Mouse (Mus musculus) megakaryocyte-erythroid progenitor cell, adult 5-6 weeks (primary cell): Measurements from ENCODE around the gene Mettl6. TPM values are rescaled to one million over a fixed set of nuclear protein-coding genes. Genes with fewer than 3 reads are reported as not detected.
A peak's percentile ranks its signal among the peaks of the same experiment; 100 is the strongest.

Experiments
- ATAC-seq: replicated peaks from 2 replicates; pipeline ENCODE4 v1.8.0; 2016; ENCODE audit warnings: mild to moderate bottlenecking, inconsistent platforms; ENCODE audit not compliant: severe bottlenecking, poor library complexity, low FRiP score, low TSS enrichment
- total RNA-seq, 2 experiments: library from RNA; stranded (forward) in 1 of 2; stranded (reverse) in 1 of 2; fragments of 200-1000, 215-1000 nt in 1 of 2; fragments of >200 nt in 1 of 2; fragmentation: Nextera tagmentation in 1 of 2; gene quantifications; 2 replicates each; pipeline ENCODE4 v1.2.3; 2014 to 2017

Gene Mettl6
- total RNA-seq (2014; fragmentation: Nextera tagmentation) (32.3 and 35.0 TPM in 2 replicates), total RNA-seq (2017) (47.2 and 79.6 TPM in 2 replicates)

DNA sequence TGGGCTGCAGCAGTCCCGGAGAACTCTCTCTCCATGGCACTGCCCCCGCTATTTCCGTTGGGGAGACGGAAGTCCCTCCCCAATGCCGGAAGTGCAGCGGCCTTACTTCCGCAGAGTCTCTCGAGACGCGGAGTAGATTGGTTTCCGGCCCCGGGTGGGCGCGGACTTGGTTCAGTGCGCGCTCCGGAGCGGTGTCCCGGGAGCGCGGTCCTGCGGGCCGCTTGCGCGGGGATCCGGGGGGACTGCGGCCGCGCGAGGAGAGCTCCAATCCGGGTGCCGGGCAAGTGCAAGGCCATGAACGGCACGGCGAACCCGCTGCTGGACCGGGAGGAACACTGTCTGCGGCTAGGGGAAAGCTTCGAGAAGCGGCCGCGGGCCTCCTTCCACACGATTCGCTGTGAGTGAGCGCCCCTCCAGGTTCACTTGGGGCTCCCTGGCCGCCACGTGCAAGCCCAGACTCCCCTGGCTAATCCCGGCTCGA is at the start of gene Mettl6:
Gene Mettl6 (minus strand): TSS at position 66 of the 481 bp plus-strand sequence.
- peak; percentile 84 for ATAC-seq

DNA sequence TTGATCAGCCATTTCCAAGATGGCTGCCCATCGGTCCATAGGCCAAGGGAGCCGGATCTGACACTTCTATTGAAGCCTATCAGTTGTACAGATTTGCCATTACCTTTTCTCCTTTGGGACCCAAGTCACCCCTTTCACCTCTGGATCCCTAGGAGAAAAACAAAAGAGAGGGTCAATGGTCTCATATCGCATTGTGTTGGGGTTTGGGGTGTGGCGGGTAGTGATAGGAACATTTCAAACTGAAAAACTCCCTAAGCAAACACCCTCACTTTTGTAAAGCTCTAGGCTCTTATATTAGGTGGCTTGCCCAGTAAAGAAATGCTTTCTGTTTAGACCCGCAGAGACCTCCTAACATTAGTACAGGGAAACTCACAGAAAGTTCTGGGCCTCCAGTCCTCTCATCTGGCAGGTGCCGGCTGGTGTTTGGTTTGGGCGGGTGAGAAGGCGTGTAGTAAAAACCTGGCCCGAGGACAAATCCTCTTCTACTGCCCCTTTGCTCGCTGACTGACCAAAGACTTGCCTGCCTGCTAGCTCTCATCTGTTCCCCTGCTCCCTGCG is 49.1 kb upstream of the Mettl6 start:
- ATAC-seq = no peak

DNA sequence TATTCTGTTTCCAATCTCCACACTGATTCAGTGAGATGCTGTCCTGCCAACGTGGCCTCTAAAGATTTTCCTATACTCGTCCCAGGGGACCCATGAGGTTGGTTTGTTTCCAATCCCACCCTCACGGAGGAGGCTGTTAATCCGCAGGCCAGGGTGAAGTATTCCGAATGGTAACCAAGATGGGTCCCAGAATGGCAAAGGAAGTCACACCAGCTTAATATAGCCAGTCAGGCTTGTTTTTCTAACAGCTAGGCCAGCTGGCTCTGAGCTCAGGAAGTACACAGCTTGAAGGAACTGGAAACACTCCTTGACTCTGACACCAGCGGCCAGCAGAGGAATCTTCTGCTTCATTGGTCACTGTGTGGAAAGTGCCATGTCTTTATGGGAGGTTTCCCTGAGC is 42.5 kb upstream of the Mettl6 start:
- no peak for ATAC-seq

DNA sequence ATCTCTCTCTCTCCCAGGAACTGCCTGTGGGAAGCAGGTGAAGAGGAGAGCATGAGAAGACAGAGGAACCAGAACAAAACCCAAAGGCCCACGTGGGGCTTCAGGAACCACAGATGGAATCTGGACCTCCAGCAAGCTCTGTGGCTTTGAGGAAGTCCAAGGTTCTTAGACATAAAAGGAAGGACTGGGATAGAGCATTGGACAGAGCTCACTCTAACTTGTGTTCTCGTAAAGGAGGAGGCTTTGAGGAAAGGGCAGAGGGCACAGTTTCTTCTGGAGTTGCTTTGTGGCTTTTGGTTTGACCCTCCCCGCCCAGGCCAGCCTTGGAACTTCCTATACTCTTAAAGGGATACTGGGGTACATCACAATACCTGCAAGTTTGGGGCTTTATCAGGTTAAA is 37.8 kb upstream of the Mettl6 start:
- ATAC-seq = no peak

DNA sequence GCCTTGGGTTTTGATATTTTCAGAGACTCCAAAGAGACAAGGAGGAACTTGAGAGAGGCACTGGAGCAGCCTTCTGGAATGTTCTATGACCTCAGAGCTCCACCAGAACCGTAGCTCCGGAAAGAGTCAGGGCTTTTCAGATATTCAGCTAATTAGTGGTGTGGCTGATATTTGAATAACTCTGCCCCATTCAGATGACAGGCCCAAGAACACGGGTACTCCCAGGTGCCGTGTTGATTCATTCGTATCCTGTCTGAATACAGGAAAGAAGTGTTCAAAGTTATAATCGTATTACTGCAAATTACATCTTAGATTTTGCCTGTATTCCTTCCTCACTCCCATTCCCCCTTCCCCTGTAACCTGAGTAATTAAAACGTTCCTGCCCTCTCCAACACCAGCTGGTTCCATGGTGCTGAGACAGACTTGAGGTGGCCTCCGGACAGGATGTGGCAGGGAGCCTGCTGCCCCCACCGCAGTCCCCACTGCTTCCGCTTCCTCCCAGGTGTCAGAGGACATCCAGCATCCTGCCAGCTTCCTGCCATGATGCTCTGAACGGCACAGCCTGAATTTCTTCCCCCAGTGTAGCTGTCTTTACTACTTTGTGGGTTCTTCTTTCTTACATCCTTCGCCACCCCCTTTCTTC is 36.8 kb upstream of the Mettl6 start:
- ATAC-seq = 0 out of 2 replicates have a peak, but pooled peaks have one; percentile 37

DNA sequence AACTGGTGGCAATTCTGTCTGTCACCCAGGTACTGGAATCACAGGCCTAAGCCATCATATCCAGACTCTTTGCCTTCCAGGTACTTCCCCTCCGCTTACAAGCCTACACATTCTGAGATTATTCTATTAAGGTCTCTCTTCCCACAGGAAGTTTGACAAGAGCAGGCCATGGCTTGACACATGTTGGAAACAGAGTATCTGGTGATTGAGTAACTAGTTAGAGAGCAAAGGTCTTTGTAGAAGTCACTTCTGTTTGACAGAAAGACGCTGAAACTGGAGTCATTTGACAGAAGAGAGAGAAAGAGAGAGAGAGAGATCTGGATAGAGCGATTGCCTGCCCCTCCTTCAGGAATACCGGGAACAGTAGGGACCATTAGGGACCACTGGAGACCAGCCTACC is 36.0 kb upstream of the Mettl6 start:
- ATAC-seq = no peak

DNA sequence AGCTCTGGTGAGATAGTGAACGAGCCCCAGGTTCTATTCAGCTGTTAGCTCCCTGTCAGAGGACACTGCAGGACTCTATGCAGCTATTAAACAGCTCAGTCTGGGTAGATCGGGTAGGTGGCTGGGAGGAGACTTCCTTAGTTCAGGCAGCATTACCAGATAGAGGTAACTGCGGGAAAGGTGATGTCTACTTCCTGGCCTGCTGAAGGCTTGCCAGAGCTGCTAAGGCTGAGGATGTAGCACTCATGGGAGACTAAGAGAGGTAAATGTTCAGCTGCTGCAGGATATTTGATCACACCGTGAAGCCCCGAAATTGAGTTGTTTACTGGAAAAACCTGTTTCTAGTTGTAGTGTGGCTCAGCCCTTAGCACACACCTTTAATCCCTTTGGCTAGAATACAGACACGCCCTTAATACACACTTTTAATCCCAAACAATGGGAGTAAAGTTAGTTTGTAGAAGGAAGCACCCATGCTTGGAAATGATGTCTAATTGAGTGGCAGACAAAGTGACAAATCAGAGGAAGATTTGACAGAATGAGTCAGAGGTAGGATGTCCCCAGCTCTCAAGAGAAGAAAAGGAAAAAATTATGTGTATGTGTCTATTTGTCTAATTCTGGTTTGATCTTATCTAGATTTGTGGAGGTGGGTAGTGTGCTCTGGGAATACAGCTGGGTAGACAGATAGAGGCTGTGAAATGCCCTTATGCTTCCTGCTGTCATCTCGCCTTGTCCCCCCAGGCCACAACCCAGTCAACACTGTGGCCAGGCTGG is 30.4 kb upstream of the Mettl6 start:
- ATAC-seq = no peak

DNA sequence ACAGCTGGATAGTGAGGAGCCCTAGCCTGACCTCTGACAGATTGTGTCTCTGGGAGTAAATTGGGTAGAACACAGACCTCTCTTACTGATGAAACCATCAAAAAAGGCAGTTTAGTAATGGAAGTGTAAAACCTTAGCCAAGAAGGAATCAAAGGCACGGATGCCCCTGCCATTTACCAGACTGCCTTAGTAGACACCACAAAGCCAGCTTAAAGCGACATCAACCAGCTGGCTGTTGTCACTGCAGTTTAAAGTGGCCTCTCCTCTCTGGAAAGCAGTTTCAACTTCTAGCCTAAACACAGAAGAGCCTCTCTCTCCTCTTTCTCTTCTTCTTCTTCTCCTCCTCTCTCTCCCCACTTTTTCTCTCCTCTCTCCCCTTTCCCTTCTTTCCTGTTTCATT is 26.5 kb upstream of the Mettl6 start:
- ATAC-seq = no peak

DNA sequence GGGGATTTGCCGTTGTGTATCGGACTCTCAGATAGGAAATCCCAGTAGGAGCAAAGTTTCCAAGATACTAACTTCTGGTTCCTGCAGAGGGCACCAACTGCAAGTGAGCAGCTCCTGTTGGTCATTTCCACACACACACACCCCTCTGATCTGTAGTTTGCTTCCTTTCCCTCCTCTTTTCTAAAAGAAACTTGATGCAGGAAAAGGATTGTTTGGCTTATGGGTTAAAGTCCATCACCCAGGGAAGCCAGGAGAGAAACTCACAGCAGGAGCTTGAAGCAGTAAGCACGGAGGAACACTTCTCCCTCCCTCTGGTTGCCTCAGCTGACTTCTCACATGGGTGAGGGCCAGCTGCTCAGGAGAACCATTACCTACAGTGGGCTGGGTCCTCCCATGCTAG is 24.3 kb upstream of the Mettl6 start:
- ATAC-seq = no peak

DNA sequence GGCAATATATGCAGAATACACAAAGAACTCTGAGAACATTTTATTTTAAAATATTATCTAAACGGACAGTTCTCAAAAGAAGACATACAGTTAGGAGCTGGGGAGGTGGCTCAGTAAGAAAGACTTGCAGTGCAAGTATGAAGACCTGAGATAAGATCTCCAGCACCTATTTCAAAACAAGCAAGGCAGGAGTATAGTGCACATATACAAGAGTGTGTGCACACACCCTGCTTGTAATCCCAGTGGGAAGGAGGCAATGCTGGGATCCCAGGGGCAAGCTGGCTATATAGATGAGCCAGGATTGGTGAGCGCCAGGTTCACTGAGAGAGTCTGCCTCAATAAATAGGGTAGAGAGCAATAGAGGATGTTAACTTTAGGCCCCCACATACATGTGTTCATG is 21.1 kb upstream of the Mettl6 start:
- ATAC-seq = no peak

DNA sequence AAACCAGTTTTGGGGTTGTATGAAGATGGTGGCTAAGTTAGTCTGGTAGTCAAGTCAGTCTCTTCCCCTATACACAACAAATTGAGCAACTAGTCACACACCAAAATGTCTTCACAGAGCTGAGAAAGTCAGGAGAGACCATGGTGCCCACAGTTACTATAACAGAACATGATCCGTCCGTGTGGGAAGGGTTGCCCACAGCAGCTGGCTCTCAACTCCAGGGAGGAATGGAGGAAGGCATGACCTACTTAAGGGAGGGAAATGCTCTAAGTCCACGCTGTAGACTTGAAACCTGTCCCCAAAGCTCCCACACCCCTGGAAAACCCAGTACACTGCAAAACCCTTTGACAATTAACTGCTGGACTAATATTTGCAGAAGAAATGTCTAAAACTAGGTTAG is 15.5 kb upstream of the Mettl6 start:
- ATAC-seq = no peak

DNA sequence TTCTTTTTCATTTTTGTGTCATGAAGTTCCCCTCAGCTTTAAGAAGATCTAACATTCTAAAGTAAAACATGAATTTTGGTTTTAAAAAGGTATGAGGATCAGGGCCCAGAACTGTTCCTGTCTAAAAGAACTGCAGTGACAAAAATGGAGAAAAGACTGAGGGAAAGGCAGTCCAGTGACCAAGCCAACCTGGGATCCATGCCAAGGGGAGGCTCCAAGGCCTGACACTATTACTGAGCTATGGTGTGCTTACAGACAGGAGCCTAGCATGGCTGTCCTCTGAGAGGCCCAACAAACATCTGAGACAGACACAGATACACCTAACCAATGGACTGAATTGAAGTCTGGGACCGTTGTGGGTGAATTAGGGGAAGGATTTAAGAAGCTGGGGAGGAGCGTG is 15.1 kb upstream of the Mettl6 start:
- ATAC-seq = no peak

DNA sequence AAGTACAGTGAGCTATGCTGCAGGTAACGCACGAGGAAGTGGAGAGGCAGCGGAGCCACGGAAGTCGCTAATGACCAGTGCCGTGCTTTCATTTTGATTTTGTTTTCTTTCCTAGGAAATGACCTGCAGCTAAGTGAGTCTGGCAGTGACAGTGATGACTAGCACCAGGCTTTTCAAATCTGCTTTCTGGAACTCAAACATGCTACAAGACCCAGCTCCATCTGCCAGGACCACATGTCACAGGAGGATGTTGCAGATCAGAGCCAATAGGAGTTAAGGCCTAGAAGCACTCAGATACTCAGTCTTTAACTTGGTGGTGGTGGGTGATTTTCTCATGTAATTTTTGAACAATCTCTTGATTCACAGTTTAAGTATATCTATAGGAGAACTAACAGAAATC is 11.6 kb upstream of the Mettl6 start:
- no peak for ATAC-seq

DNA sequence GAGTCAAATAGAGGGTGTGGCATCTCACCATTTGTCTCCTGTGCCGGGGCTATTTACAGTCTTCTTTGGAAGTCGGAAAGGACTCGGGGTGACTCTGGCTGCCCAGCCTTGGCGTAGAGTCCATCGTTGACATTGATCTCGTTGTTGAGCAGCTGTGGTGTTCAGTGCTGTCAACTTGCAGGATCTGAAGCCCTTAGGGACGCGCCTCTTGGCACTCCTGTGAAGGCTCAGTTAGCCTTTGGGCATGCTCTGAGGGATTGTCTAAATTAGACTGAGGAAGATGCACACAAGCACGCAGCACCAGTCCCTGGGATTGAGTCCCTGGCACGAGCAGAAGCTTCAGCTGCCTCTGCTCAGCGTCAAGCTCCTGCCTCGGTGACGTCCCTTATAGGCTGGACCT is 8.6 kb upstream of the Mettl6 start:
- no peak for ATAC-seq

DNA sequence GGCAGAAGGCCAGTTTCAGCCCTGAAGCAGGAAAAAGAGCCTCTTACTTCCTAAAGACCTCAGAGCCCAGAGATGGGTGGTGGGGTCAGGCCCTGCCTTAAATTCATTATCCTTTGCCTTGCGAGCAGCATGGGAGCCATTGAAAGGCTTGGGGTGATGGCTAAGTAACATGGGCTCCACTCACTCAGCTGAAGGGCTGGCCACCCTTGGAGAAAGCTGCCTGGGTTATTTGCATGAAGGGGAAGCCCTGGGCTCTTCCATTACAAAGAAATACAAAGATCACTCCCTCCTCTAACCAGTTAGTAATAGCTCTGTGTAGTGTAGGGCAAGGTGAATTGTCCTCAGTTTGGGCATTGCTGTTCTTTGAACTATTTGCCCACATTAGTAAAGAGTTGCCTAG is 4.7 kb upstream of the Mettl6 start:
- no peak for ATAC-seq

DNA sequence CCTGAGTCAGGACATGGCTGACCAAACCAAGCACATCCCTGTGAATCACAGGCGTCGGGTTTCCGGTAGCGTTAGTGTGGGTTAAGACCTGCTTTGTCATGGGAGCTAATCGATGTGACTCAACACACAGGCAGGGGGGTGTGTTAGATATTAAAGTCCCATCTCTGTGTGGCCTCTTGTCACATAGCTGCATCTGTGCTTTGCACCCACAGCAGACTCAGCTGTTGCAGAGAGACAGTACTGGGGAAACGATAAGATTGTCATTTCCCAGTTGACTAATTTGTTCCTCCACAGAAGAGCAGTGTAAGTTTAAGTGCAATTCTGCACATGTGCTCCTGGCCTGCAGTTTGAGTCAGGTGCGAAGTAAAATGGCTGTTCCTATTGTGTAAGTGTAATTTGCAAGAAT is 1.4 kb upstream of the Mettl6 start:
- peak; percentile 92 for ATAC-seq

DNA sequence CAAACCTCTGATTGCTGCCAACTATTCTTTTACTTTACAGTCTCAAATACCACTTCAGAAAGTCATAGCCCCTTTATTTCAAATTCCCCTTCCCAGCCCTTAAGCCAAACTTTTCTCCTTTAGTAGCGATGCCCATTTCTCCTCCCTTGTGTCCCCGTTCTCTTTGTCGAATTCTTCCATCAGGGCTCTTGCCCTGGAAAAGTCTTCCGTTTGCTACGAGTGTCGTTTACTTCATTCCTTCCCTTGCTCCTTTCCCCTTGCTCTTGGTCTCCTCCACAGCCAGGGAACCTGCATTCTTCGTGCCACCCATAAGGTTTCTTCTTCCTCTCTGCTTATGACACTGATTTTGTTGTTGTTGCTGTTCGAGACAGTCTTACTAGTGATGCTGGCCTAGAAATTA is 698 bp upstream of the Mettl6 start:
- no peak for ATAC-seq

DNA sequence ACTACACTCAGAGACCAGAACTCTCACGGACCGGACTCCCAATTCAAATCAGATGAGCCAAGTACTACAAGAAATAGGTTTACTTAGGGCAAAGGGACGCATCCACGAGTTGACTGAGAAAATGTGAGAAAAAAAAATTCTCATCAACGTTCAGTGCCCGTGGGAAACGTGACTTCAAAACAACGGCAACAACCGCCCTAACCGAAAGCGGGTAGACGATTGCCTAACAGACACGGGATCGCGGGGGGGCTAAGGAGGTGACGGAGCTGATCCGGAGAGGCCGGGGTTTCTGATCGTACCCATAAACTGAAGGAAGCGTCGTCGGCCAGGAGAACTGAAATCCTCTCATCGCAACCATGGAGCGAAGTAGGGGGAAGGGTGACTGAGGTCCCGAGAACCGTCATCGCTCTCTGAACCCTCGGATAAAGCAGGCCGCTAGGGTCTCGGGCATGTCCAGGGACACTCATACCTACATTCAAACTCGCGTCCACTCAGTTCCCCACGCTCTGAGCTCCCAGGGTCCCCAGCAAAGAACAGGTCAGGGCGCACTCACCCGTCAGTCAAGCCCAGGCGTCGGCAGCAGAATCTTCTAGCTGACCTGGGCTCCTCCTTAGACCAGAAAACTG is 378 bp downstream of the Mettl6 start, which contains the start of gene Eaf1:
Gene Eaf1 (plus strand): TSS at position 51 of the 626 bp plus-strand sequence.
- ATAC-seq = peak; percentile 42

DNA sequence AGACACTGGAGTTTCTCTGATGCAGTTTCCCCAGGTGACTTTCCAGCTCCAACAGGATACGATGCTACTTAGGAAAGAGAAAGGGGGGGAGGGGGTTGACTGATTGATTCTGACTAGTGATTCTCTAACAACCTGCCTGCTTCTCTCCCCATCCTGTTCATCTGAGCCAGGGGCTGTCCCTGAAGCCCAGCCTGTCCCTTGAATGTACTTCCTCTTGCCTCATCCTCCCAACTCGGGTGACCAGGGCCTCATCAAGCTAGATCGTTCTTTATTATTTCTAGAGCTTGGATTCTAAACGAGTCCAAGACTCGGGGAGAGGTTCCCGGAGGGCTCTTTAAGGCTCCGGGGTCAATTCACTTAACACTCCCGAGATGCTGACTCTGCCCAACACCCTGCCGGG is 939 bp downstream of the Mettl6 start:
- ATAC-seq = no peak

DNA sequence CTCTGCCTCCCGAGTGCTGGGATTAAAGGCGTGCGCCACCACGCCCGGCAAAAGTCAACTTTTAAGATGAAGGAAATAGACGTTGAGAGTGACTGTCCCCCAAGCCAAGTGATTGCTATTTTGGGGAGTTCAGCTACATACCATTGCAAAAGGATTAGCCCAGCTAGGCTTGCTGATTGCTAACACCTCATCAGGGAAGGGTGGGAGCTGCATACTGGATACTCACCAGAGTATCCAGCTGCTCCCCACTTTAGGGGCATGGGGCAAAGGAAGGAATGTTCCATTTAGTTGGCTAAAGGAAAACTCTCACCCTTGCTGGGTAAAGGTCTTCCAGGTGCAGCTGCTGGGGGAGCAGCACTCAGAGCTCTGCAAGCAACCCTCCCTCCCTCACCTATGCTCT is 6.8 kb downstream of the Mettl6 start:
- no peak for ATAC-seq
